Comparison of ENCODE assay signal across 24 mouse cellular contexts in genomic region chr15:12090981-12091669, GRCm38 (mm10). TPM values are rescaled to one million over a fixed set of nuclear protein-coding genes. Genes with fewer than 3 reads are reported as not detected.
DNase-seq lines count a peak whose midpoint lies in the region; TF ChIP-seq lines count a peak whose summit lies in the region.
"Had no signal": no experiment of that assay in that cellular context is flagged by ENCODE, and none has a peak within 500 bp of the region (broad histone marks: within the 10 kb centered on the region; RNA-seq: fewer than 3 reads in every experiment).

No protein-coding gene starts in this region.

- H3K4me3 ChIP-seq in testis, adult 2 months (ENCODE audit: control insufficient read depth, low read depth, low read length) = 0 out of 2 replicates have a peak overlapping the region, but pooled peaks have one; percentile 1
- H3K4me3 ChIP-seq: forebrain, embryonic 13.5 days; hindbrain, embryonic 10.5 days; hindbrain, embryonic 15.5 days; kidney, embryonic 15.5 days; layer of hippocampus, adult 2 months; left cerebral cortex, adult 2 months; liver, embryonic 12.5 days had no signal

- no peak for TF ChIP-seq CTCF in testis, adult 2 months (IDR thresholded peaks at IDR 0.05; ENCODE audit: control insufficient read depth, insufficient read depth, insufficient replicate concordance, low read depth, low read length)

- no peaks in the 10 kb centered on the region for H3K27me3 ChIP-seq in testis, adult 2 months (ENCODE audit: control insufficient read depth, insufficient read depth, low read length)
- H3K27me3 ChIP-seq: forebrain, embryonic 13.5 days; hindbrain, embryonic 15.5 days; kidney, embryonic 15.5 days; liver, embryonic 12.5 days had no signal

- peak; percentile 54 for DNase-seq in adrenal gland, adult 2 months
- DNase-seq in adrenal gland, postnatal 4 days (ENCODE audit: low spot score in 2 of 2) = no peak
- no peak for DNase-seq in testis, postnatal 10 days (ENCODE audit: low spot score)
- peak; percentile 20 for DNase-seq in adrenal gland, postnatal 25 days
- no peak for DNase-seq in thymus, adult 18-20 months
- DNase-seq in spleen, postnatal 36 days (ENCODE audit: low spot score in 2 of 2) = no peak
- DNase-seq: cerebellum, adult 2 months; cerebellum, postnatal 25 days; gastrocnemius, postnatal 10 days; heart, postnatal 14 days; kidney, adult 11 months; kidney, postnatal 25 days; liver, postnatal 0 days; lung, postnatal 4 days; right cerebral cortex, postnatal 4 days; thymus, postnatal 14 days had no signal

- H3K36me3 ChIP-seq in testis, adult 2 months (ENCODE audit: control insufficient read depth, insufficient read depth, low read length) = no peaks in the 10 kb centered on the region
- H3K36me3 ChIP-seq: hindbrain, embryonic 10.5 days; hindbrain, embryonic 15.5 days; kidney, embryonic 15.5 days; liver, embryonic 12.5 days had no signal

- H3K27ac ChIP-seq in testis, adult 2 months (ENCODE audit: control insufficient read depth, insufficient read depth, low read depth, low read length) = no peak overlapping the region
- H3K27ac ChIP-seq: forebrain, embryonic 13.5 days; hindbrain, embryonic 10.5 days; hindbrain, embryonic 15.5 days; kidney, embryonic 15.5 days; layer of hippocampus, adult 2 months; liver, embryonic 12.5 days had no signal

- no peak for TF ChIP-seq POLR2A in testis, adult 2 months (IDR thresholded peaks at IDR 0.05; ENCODE audit: control insufficient read depth, low read depth, low read length)

- H3K4me1 ChIP-seq in testis, adult 2 months (ENCODE audit: control insufficient read depth, insufficient read depth, low read length) = peaks cover 2% of the 10 kb centered on the region
- H3K4me1 ChIP-seq: kidney, embryonic 15.5 days; liver, embryonic 12.5 days had no signal

RNA-seq across cellular contexts. Expression of gene Zfr, which starts 26.5 kb away (rescaled TPM):
- total RNA-seq in adrenal gland, adult 2 months (2021) = 100 to 1,000 TPM; 152 to 182 TPM
- 172 and 205 TPM in 2 replicates for polyA plus RNA-seq in adrenal gland, adult 2 months (2012; rRNA removed)
- total RNA-seq in adrenal gland, postnatal 4 days (2021) = 100 to 1,000 TPM; 180 to 189 TPM
- 146 and 184 TPM in 2 replicates for polyA plus RNA-seq in testis, adult 2 months (2012; rRNA removed)
- total RNA-seq in adrenal gland, postnatal 25 days (2021) = 145 and 150 TPM in 2 replicates

Comparison
In these comparisons a context has a peak if more than half of its experiments do, and no peak if none do; other contexts are left out.
1. DNase-seq: peak in adrenal gland, adult 2 months (single experiment) and adrenal gland, postnatal 25 days (single experiment); none in adrenal gland, postnatal 4 days (0 of 2), testis, postnatal 10 days (single experiment), thymus, adult 18-20 months (0 of 2) and spleen, postnatal 36 days (0 of 2).